Mouse (Mus musculus) hindbrain, postnatal 0 days (tissue): ENCODE measurements at regions not wholly inside any gene's neighbourhood (a gene's known extent, or its start where the extent isn't known, plus 50 kb on each side); places are given as distances from the start of the nearest gene placed in this dataset.

Source experiments
- ATAC-seq: fragments of 200-750 bp; cut with Nextera tagmentation; 2 replicates; pipeline ENCODE4 v1.8.0; 2017; ENCODE audit warnings: mild to moderate bottlenecking, moderate TSS enrichment, moderate library complexity
- DNase-seq: peaks from one replicate; pipeline ENCODE4 v3.0.0-alpha.2; 2015; ENCODE audit warnings: low spot score
- H3K27ac ChIP-seq: fragments of 300-500 bp; sonication (generic); 2 replicates; pipeline ENCODE4 v1.5.1; 2014; ENCODE audit warnings: mild to moderate bottlenecking
- H3K27me3 ChIP-seq: fragments of 300-500 bp; sonication (generic); 2 replicates; pipeline ENCODE4 v1.6.1; 2014; ENCODE audit warnings: low read length, mixed read lengths; ENCODE audit not compliant: insufficient read depth
- H3K36me3 ChIP-seq: fragments of 300-500 bp; sonication (generic); 2 replicates; pipeline ENCODE4 v1.6.1; 2014; ENCODE audit warnings: low read length, mixed read lengths; ENCODE audit not compliant: insufficient read depth
- H3K4me1 ChIP-seq: fragments of 300-500 bp; sonication (generic); 2 replicates; pipeline ENCODE4 v1.6.1; 2014; ENCODE audit warnings: antibody characterized with exemption, low read length, mixed read lengths; ENCODE audit not compliant: insufficient read depth
- H3K4me2 ChIP-seq: fragments of 300-500 bp; sonication (generic); 2 replicates; pipeline ENCODE4 v1.6.1; 2014; ENCODE audit warnings: low read depth, mild to moderate bottlenecking, low read length, moderate library complexity, mixed read lengths
- H3K4me3 ChIP-seq: fragments of 300-500 bp; sonication (generic); 2 replicates; pipeline ENCODE4 v1.5.1; 2014; ENCODE audit warnings: low read length
- H3K9ac ChIP-seq: fragments of 300-500 bp; sonication (generic); replicated peaks from 2 replicates; pipeline ENCODE4 v1.6.1; 2014; ENCODE audit warnings: mild to moderate bottlenecking, low read length, moderate library complexity, mixed read lengths
- H3K9me3 ChIP-seq: fragments of 300-500 bp; sonication (generic); 2 replicates; pipeline ENCODE4 v1.6.1; 2016; ENCODE audit warnings: low read length, mixed read lengths
- CTCF ChIP-seq: IDR thresholded peaks from 2 replicates; pipeline ENCODE4 v1.5.1; 2016; ENCODE audit warnings: antibody characterized with exemption, control low read depth, low read depth
- WGBS: fragments of 180-500 bp; shearing (Covaris S2); extraction: QIAGEN DNeasy Blood & Tissue Kit; methylation state at CpG from one replicate; pipeline ENCODE4 v1.1.7; 2014; 5-methylcytosine and 5-hydroxymethylcytosine counted together

DNA sequence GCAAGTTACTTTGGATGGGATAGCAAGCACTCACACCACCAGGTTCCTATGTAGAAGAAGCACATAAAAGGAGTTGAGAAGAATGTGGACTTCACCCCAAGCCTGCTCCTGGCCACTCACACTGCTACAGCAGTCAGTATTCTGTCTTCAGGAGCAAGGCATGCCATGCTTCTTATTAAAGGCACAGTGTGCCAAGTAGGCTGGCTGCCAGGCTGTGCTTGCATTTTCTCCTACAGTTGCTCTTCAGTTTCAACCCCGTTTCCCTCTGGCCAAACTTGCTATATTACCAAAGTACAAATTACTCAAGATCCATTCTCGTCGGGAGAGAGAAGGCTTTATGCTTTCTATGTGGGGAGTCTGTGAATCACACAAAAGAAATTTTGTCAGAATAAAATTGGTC, 67.1 kb upstream of the Plppr1 start:
- no peaks in the 10 kb centered on the region; the same call in 1 of the 2 replicates for H3K4me1 ChIP-seq
- H3K9ac ChIP-seq: no peak overlapping the region
- DNase-seq: peak; percentile 62
- no peak for ATAC-seq
- no peaks in the 10 kb centered on the region for H3K9me3 ChIP-seq
- 39% methylated on average over 3 of the region's 3 CpGs for WGBS
- H3K27ac ChIP-seq: no peak overlapping the region
- TF ChIP-seq CTCF: no peak
- H3K4me2 ChIP-seq: no peak overlapping the region
- H3K27me3 ChIP-seq: no peaks in the 10 kb centered on the region
- H3K4me3 ChIP-seq: no peak overlapping the region
- no peaks in the 10 kb centered on the region for H3K36me3 ChIP-seq
